Mouse (Mus musculus) Patski (cell line): Measurements from ENCODE around the gene Ewsr1. TPM values are rescaled to one million over a fixed set of nuclear protein-coding genes. Genes with fewer than 3 reads are reported as not detected.

Experiments used
- ATAC-seq: fragments of 100-300 bp; one replicate; pipeline ENCODE4 v1.8.0; 2021
- CTCF ChIA-PET: fragments of 350-600 bp; sonication (Branson Sonifier 250); formaldehyde crosslinking; loops from one replicate; lab custom pipeline; 2022; ENCODE audit warnings: inconsistent platforms; lab: Charles Lee
- POLR2A ChIA-PET: fragments of 350-600 bp; sonication (Branson Sonifier 250); formaldehyde crosslinking; loops from one replicate; lab custom pipeline; 2022; ENCODE audit warnings: antibody characterized with exemption, inconsistent platforms; lab: Charles Lee
- DNase-seq: peaks from one replicate; pipeline ENCODE4 v3.0.0-alpha.2; 2011; ENCODE audit warnings: low read depth, low spot score
- H3K27me3 ChIP-seq: fragments of 371-371 bp; one replicate; pipeline ENCODE4 v1.5.1; 2021
- CTCF ChIP-seq: fragments of 100-300 bp; IDR thresholded peaks from one replicate; pipeline ENCODE4 v1.5.1; 2021
- in situ Hi-C: fragments of 300-500 bp; cut with MboI; formaldehyde crosslinking; loops from 3 replicates; pipeline ENCODE4 v1.11.1; 2018; ENCODE audit warnings: low pct_unique_long_range_greater_than_20kb, mixed read lengths
- polyA plus RNA-seq: library from polyadenylated mRNA; unstranded; gene quantifications from one replicate; pipeline ENCODE4 v1.2.3, GENCODE M21; 2021

Ewsr1 gene
- polyA plus RNA-seq, 1 experiment from 2014 or later = 420 TPM

DNA sequence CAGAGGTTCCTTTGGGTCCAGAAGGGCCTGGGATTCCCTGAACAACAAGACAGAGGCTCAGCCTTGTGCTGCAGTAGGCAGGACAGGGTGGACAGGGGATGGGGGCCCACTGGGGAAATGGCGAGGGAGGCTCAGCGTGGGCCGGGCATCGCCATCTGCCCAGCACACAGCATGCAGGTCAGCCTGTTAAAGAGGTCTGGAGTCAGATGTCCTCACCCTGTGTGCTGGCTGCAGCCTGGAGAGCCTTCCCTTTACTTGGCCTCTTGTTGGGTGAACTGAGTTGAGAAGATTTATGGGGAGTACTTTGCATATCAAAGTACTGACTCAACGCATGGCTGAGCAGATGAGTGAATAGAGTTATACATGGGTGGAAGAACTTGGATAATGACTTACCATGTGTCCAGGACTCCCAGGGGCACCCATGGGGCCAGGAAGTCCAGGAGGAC is 30.0 kb upstream of the Ewsr1 start:
- no peak for TF ChIP-seq CTCF
- DNase-seq (peak; percentile 15), ATAC-seq (peak; percentile 27)
- in situ Hi-C loops = no loop called here
- no peaks in the 10 kb centered on the region for H3K27me3 ChIP-seq
- CTCF ChIA-PET = no interaction called here
- POLR2A ChIA-PET = no interaction called here

DNA sequence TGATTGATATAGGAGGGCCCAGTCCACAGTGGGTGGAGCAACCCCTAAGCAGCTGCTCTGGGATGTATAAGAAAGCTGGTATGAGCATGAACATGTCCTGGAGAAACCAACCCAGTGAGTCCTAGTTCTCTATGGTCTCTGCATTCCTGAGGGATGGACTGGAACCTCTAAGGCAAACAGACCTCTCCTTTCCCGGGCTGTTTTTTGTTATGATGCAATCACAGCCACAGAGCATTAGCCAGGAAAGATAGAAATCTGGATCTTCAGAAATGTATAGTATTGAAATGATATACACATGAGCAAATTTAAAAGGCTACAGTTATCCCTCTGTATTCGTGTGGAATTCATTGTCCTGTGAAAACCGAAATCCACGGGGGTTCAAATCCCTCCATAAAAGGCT is 26.6 kb upstream of the Ewsr1 start:
- H3K27me3 ChIP-seq = peaks cover 5% of the 10 kb centered on the region
- no peak for TF ChIP-seq CTCF
- no peak for ATAC-seq
- DNase-seq = no peak
- ChIA-PET POLR2A (interaction anchor here (0.7 to 0.8 kb wide), 2 partner anchors 8 to 25 kb away, joined by 3 to 4 read pairs; no protein-coding TSS in a partner anchor), CTCF (interaction anchor here (0.6 to 2.7 kb wide), 2 partner anchors 11 to 85 kb away, joined by 3 to 15 read pairs; no protein-coding TSS in a partner anchor)
- in situ Hi-C loops = no loop called here

DNA sequence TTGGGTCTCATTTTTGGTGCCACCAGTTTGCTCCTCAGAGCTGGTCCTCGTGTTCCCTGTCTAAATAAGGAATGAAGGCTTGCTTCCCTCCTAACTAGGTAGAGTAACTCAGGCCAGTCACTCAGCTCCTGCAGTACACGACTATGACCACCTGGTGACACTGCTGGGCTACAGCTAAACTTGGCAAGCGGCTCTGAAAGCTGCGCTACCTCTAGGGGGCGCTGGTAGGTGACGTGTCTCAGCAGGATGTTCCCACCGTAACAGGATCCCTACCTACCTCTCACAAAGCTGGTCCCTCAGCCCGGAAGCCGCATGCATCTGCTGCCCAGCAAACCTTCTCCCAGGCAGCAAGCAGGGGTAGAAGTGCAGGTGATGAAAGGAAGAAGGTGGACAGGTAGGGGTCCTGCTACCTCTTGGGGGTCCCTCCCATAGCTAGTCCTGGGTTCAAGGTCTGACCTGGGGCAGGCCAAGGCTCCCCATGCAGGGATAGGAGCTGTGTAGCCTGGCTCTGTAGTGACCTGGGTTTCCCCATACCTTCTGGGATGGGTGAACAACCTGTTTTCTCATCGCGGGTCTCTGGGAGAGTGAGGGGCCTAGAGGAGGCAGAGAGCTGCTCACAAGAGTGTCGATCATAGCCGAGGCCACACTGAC is 16.0 kb upstream of the Ewsr1 start:
- H3K27me3 ChIP-seq = no peaks in the 10 kb centered on the region
- ChIA-PET CTCF (interaction anchor here (0.7 to 1.8 kb wide), 24 partner anchors 10 to 376 kb away, joined by 3 to 15 read pairs (median 3); no protein-coding TSS in a partner anchor), POLR2A (interaction anchor here (1.2 kb wide), 1 partner anchor 16 kb away, joined by 4 read pairs; the partner anchor contains the start of gene Ewsr1)
- in situ Hi-C loops = loop anchor here (5.0 to 10.0 kb wide), 3 partner anchors 172 to 367 kb away; no protein-coding TSS in a partner anchor
- ATAC-seq (peak; percentile 73), DNase-seq (peak; percentile 47)
- peak; percentile 100 for TF ChIP-seq CTCF

DNA sequence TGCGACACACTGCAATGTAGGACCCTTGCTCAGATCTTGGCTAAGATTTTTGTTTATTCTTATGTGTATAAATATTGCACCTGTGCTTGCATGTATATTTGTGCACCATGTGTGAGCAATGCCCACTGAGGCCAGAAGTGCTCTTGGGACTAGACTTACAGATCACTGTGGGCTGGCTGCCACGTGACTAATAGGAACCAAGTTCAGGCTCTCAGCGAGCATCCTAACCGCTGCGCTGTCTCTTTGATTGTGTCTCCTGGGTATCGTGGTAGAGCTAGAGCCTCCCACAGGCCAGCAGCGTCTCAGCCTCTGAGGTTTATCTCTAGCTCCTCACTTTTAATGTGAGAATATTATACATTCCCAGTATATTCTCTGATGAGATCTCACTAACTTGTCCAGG is 14.6 kb upstream of the Ewsr1 start:
- no peak for TF ChIP-seq CTCF
- H3K27me3 ChIP-seq = no peaks in the 10 kb centered on the region
- ATAC-seq (no peak), DNase-seq (no peak)
- ChIA-PET CTCF (interaction anchor here (1.1 to 1.6 kb wide), 3 partner anchors 9 to 68 kb away, joined by 3 to 6 read pairs (median 3); no protein-coding TSS in a partner anchor), POLR2A (interaction anchor here (0.6 kb wide), 1 partner anchor 1517 kb away, joined by 3 read pairs; no protein-coding TSS in a partner anchor)
- in situ Hi-C loops = loop anchor here (10.0 kb wide), 1 partner anchor 341 kb away; no protein-coding TSS in a partner anchor

DNA sequence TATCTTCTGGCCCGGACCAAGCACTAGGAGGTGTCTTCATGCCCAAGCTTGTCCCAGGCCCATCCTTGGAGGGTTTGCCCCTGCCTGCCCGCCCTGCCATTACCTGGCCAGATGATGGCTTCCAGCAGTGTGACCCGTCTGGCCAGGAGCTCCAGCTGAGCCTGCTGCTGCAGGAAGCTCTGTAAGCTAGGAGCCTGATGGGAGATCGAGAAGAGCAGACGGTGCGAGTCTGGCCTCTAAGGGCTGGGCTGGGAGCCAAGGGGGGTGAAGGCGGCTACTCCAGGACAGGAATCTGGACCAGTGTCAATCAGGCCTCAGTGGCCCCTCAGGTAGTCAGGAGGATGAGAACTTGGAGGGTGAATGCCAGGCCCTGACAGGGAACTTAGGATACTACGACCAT is 10.4 kb upstream of the Ewsr1 start:
- DNase-seq (no peak), ATAC-seq (no peak)
- ChIA-PET POLR2A (interaction anchor here (0.7 to 1.3 kb wide), 2 partner anchors 10 to 15 kb away, joined by 3 to 4 read pairs; no protein-coding TSS in a partner anchor), CTCF (no interaction called here)
- in situ Hi-C loops = no loop called here
- H3K27me3 ChIP-seq = no peaks in the 10 kb centered on the region
- no peak for TF ChIP-seq CTCF

DNA sequence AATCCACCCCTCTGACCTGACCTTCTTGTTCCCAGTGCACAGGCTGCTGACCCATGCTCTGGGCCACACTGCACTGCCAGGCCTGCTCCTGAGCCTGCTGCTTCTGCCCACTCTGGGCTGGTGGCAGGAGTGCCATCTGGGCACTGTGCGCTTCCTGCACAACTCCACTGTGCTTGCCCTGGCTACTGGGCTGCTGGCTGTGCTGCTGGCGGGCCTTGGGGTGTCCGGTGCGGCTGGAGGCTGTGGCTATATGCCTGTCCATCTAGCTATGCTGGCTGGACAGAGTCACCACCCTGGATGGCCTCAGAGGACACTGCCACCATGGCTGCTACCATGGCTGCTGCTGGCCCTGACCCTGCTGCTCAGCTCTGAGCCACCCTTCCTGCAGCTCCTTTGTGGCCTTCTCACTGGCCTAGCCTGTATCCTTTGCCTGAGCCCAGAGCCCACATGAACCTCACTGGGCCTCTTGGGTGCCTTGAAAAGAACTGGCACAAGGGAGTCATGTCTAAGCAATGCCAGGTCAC is 5.0 kb upstream of the Ewsr1 start:
- no peaks in the 10 kb centered on the region for H3K27me3 ChIP-seq
- DNase-seq (no peak), ATAC-seq (no peak)
- POLR2A ChIA-PET = no interaction called here
- CTCF ChIA-PET = no interaction called here
- in situ Hi-C loops = no loop called here
- no peak for TF ChIP-seq CTCF

DNA sequence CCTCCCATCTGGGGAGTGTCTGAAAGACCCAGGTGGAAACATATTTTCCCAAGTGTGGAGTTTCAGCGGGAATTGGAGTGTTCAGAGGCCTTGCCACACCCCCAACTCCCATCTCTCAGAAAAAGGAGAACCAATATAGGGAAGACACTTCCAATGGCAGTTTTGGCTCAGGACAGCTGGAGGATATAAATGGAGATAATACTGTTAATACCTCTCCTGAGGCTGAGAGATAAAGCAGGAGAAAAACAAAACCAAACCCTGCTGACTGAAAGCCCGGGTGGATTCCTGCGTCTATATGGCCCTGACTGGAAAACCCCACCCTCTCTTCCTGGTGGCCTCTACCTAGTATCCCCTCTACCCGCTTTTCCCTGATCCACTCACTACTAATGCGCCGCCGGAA is 3.3 kb upstream of the Ewsr1 start:
- no peak for TF ChIP-seq CTCF
- in situ Hi-C loops = no loop called here
- POLR2A ChIA-PET = no interaction called here
- ATAC-seq = no peak
- CTCF ChIA-PET = no interaction called here
- no peaks in the 10 kb centered on the region for H3K27me3 ChIP-seq
- no peak for DNase-seq

DNA sequence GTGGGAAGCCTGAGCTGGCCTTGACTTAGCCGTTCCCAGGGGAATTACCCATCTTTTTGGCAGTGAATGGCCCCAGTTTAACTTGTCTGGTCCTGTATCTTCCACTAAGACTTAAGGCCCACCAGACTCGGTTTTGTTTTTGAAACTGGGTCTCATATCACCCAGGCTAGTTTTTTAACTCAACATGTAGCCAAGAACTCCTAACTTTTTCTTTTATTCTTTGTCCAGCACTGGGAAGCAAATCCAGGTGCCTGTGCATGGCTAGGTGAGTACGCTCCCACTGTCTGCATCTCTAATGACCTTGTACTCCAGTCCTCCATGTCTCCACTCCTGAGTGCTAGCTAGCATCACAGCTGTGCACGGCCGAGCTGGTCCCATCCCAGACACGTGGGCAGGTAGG is 2.6 kb upstream of the Ewsr1 start:
- ChIA-PET CTCF (interaction anchor here (1.5 kb wide), 1 partner anchor 13 kb away, joined by 10 read pairs; no protein-coding TSS in a partner anchor), POLR2A (no interaction called here)
- no peak for ATAC-seq
- H3K27me3 ChIP-seq = no peaks in the 10 kb centered on the region
- DNase-seq = no peak
- no peak for TF ChIP-seq CTCF
- in situ Hi-C loops = no loop called here

DNA sequence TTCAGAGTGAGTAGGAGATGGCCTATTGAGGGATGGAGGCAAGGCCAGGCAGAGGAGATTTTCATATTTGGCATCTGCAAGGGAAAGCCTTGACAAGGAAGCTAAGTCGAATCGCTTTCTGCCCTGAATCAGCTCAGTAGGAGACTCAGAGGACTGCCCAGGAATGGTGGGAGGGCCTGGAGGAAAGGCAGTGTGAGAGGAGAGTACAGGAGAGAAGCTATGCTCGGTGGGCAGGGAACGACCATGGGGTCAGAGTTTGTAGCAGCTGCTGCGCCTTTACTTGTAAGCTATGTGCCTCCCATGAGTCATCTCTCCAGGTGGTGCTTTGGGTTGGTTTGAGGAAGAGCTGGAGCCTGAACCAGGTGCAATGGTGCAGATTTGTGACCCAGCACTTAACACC is 1.7 kb upstream of the Ewsr1 start:
- in situ Hi-C loops = no loop called here
- ChIA-PET CTCF (interaction anchor here (1.5 kb wide), 1 partner anchor 14 kb away, joined by 10 read pairs; no protein-coding TSS in a partner anchor), POLR2A (interaction anchor here (0.5 to 0.7 kb wide), 2 partner anchors 25 to 84 kb away, joined by 3 to 4 read pairs; no protein-coding TSS in a partner anchor)
- no peaks in the 10 kb centered on the region for H3K27me3 ChIP-seq
- TF ChIP-seq CTCF = no peak
- DNase-seq = no peak
- ATAC-seq = no peak

DNA sequence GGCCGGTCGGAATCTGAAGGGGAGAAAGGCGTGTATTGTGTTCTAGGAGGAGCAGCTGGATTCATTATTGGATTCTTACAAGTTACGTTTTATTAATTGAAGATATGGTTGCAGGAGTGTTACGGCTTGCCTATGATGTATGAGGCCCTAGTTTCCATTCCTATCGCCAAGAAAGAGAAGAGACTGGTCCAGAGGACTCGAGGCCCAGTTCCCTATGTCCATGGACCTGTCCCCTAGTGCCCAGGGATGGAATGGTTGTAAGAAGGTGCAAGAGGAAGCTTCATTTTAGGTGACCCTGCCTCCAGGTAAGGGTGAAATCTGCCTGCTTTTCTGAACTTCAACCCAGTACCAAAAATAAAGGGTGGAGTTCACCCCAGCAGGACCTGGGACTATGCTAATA is 1.2 kb upstream of the Ewsr1 start:
- ChIA-PET CTCF (interaction anchor here (1.5 to 1.8 kb wide), 2 partner anchors 11 to 15 kb away, joined by 6 to 10 read pairs; no protein-coding TSS in a partner anchor), POLR2A (interaction anchor here (0.7 to 1.6 kb wide), 5 partner anchors 10 to 375 kb away, joined by 3 to 6 read pairs (median 4); no protein-coding TSS in a partner anchor)
- in situ Hi-C loops = no loop called here
- no peak for TF ChIP-seq CTCF
- DNase-seq (no peak), ATAC-seq (no peak)
- H3K27me3 ChIP-seq = no peaks in the 10 kb centered on the region
